Mouse (Mus musculus) hindbrain, embryonic 13.5 days (tissue): ENCODE results near the gene Esrrb. TPM values are rescaled to one million over a fixed set of nuclear protein-coding genes. Genes with fewer than 3 reads are reported as not detected.
A peak's percentile ranks its signal among the peaks of the same experiment; 100 is the strongest.

ENCODE experiments used
- ATAC-seq: fragments of 200-750 bp; cut with Nextera tagmentation; 2 replicates; pipeline ENCODE4 v1.8.0; 2017; ENCODE audit warnings: moderate TSS enrichment; ENCODE audit not compliant: low FRiP score
- H3K27ac ChIP-seq: fragments of 300-500 bp; sonication (generic); 2 replicates; pipeline ENCODE4 v1.5.1; 2015; ENCODE audit warnings: inconsistent platforms, mild to moderate bottlenecking, moderate library complexity
- H3K27me3 ChIP-seq: fragments of 300-500 bp; sonication (generic); 2 replicates; pipeline ENCODE4 v1.6.1; 2015; ENCODE audit warnings: mild to moderate bottlenecking, inconsistent platforms
- H3K36me3 ChIP-seq: fragments of 300-500 bp; sonication (generic); 2 replicates; pipeline ENCODE4 v1.6.1; 2015; ENCODE audit warnings: mild to moderate bottlenecking, inconsistent platforms
- H3K4me1 ChIP-seq: fragments of 300-500 bp; sonication (generic); replicated peaks from 2 replicates; pipeline ENCODE4 v1.6.1; 2015; ENCODE audit warnings: inconsistent platforms
- H3K4me2 ChIP-seq: fragments of 300-500 bp; sonication (generic); 2 replicates; pipeline ENCODE4 v1.6.1; 2015; ENCODE audit warnings: inconsistent platforms, mild to moderate bottlenecking, moderate library complexity
- H3K4me3 ChIP-seq: fragments of 300-500 bp; sonication (generic); 2 replicates; pipeline ENCODE4 v1.5.1; 2015; ENCODE audit warnings: mild to moderate bottlenecking, inconsistent platforms
- H3K9ac ChIP-seq: fragments of 300-500 bp; sonication (generic); 2 replicates; pipeline ENCODE4 v1.6.1; 2015; ENCODE audit warnings: mild to moderate bottlenecking, inconsistent platforms
- H3K9me3 ChIP-seq: fragments of 300-500 bp; sonication (generic); 2 replicates; pipeline ENCODE4 v1.6.1; 2016; ENCODE audit warnings: inconsistent platforms
- WGBS: fragments of 180-500 bp; shearing (Covaris S2); methylation state at CpG from one replicate; pipeline ENCODE4 v1.1.7; 2015; 5-methylcytosine and 5-hydroxymethylcytosine counted together
- polyA plus RNA-seq: library from polyadenylated mRNA; unstranded; fragments of >200 nt; fragmentation: Nextera tagmentation; extraction: Ambion mirVana; gene quantifications from 2 replicates; pipeline ENCODE4 v1.2.1, GENCODE M21; 2015

Gene Esrrb
- polyA plus RNA-seq, 1 experiment from 2014 or later = 6.7 TPM

DNA sequence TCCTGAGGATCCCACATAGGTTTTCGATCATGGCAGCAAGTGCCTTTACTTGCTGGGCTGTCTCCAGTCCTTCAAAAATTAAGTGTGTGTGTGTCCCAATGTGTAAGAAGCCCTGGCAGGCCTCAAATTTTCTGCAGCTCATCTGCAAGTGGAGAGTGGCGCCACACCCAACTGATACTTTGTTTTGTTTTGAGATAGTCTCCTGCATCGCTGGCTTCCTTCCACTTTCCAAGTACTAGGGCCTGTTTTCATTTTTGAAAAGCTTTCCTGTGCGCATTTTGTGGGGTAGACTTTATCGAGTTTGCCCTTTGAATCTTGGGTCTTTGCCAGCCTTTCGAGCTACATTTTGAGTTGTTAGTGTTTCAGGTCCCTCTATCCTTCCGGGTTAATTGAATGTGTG, 115.1 kb downstream of the Esrrb start:
- Histone ChIP-seq H3K4me3 (no peak overlapping the region), H3K27me3 (no peaks in the 10 kb centered on the region), H3K27ac (no peak overlapping the region), H3K4me1 (no peaks in the 10 kb centered on the region), H3K9ac (no peak overlapping the region), H3K36me3 (no peaks in the 10 kb centered on the region), H3K9me3 (no peaks in the 10 kb centered on the region), H3K4me2 (no peak overlapping the region)
- no peak for ATAC-seq
- WGBS = 88% methylated on average over 7 of the region's 7 CpGs

DNA sequence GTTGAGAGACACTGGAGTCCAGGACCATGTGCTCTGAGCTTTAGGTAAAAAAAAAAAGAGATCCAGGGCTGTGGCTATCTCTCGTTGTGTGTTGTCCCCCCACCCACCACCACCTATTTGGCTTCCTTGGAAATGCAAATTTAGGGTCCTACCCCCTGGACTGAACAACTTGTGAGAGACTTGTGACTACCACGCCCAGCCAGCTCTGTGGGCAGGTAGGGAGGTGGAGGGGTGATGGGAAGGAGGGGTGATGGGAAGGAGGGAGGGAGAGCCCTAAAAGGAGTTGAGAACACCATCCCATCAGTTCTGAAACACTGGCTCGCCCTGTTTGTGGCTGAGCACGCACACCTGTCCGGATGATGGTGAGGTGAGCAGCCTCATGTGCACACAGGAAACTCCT, 118.0 kb downstream of the Esrrb start:
- no peak overlapping the region for H3K4me2 ChIP-seq
- no peaks in the 10 kb centered on the region for H3K36me3 ChIP-seq
- no peak for ATAC-seq
- H3K27me3 ChIP-seq = no peaks in the 10 kb centered on the region
- no peak overlapping the region for H3K9ac ChIP-seq
- no peaks in the 10 kb centered on the region for H3K9me3 ChIP-seq
- H3K4me1 ChIP-seq = 0 out of 2 replicates have a peak, but pooled peaks cover 6% of the 10 kb centered on the region
- H3K27ac ChIP-seq = no peak overlapping the region
- WGBS = 82% methylated on average over 5 of the region's 5 CpGs
- H3K4me3 ChIP-seq = no peak overlapping the region

DNA sequence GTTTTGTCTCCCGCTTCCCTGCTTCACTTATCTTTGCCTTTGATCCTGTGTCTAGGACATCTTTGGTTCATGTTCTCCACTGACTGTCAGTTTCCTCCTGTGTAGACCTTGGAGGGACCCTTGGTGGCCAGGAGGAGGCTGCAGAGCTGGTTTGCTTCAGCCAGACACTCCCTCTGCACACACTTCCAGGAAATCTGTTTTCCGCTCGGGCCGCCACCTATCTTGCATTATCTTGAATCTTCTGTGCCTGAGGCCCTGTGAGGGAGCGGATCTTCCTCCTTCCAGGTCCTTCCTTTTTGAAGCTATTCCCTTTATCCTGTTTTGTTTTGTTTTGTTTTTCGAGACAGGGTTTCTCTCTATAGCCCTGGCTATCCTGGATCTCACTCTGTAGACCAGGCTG, 121.1 kb downstream of the Esrrb start:
- H3K9ac ChIP-seq = no peak overlapping the region
- H3K4me3 ChIP-seq = no peak overlapping the region
- no peaks in the 10 kb centered on the region for H3K9me3 ChIP-seq
- no peak for ATAC-seq
- 90% methylated on average over 6 of the region's 6 CpGs for WGBS
- H3K4me2 ChIP-seq = no peak overlapping the region
- H3K27ac ChIP-seq = no peak overlapping the region
- 0 out of 2 replicates have a peak, but pooled peaks cover 6% of the 10 kb centered on the region for H3K4me1 ChIP-seq
- no peaks in the 10 kb centered on the region for H3K27me3 ChIP-seq
- no peaks in the 10 kb centered on the region for H3K36me3 ChIP-seq

DNA sequence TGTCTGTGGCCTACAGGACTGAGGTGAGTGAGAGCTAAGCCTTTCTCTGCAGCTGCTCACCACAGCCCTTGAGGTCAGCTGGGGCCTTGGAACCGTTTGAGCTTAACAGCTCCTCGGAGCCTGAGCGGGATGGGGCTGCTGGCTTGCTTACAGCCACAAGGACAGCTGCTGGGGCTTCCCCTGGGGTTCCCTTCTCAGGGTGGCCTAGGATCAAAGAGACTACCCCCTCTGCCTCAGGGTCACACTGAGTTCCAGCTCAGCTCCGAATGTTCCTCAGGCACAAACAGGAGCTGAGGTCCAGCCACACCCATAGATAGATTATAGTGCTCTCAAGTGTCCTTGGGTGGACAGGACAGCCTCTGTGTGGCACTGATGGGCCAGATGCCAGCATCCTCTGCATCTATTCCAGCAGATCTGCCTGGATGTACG, 122.5 kb downstream of the Esrrb start:
- Histone ChIP-seq H3K27me3 (no peaks in the 10 kb centered on the region), H3K9ac (no peak overlapping the region), H3K4me1 (0 out of 2 replicates have a peak, but pooled peaks cover 6% of the 10 kb centered on the region), H3K9me3 (no peaks in the 10 kb centered on the region), H3K4me3 (no peak overlapping the region), H3K27ac (no peak overlapping the region), H3K36me3 (no peaks in the 10 kb centered on the region), H3K4me2 (no peak overlapping the region)
- 52% methylated on average over 5 of the region's 5 CpGs for WGBS
- no peak for ATAC-seq

- Histone ChIP-seq H3K36me3 (no peaks in the 10 kb centered on the region), H3K9ac (no peak overlapping the region), H3K27me3 (no peaks in the 10 kb centered on the region), H3K4me3 (no peak overlapping the region), H3K9me3 (no peaks in the 10 kb centered on the region), H3K4me1 (peaks cover 16% of the 10 kb centered on the region), H3K27ac (no peak overlapping the region), H3K4me2 (no peak overlapping the region)
- no peak for ATAC-seq
- WGBS = 74% methylated on average over 3 of the region's 3 CpGs
Observed at GRCm38 (mm10) chr12:86488005-86488404, 127.1 kb downstream of the Esrrb start.

- WGBS = 85% methylated on average over 5 of the region's 5 CpGs
- no peak overlapping the region for H3K9ac ChIP-seq
- no peak overlapping the region for H3K27ac ChIP-seq
- H3K4me1 ChIP-seq = peaks cover 15% of the 10 kb centered on the region
- H3K4me3 ChIP-seq = no peak overlapping the region
- H3K4me2 ChIP-seq = no peak overlapping the region
- H3K9me3 ChIP-seq = no peaks in the 10 kb centered on the region
- H3K36me3 ChIP-seq = no peaks in the 10 kb centered on the region
- no peak for ATAC-seq
- H3K27me3 ChIP-seq = no peaks in the 10 kb centered on the region
Observed at GRCm38 (mm10) chr12:86490052-86490451, 129.1 kb downstream of the Esrrb start.

DNA sequence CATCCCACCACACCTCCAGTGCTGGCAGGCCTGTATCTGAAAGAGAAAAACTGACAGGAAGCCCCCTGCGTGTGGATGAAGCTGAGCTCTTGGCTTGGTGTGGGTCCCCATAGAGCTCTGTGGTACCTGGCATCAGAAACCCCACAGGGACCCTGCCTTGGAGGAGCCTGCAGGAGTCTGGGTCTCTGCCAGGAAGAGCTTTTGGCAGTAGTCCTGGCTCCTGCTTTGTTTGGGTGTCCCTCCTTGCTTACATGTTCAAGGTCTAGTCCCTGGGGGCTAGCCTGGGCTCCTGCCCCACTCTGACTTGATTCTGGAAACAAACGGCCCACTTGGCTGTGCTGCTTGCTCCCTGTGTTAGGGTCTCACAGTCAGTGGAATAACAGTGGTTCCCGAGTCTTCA, 130.6 kb downstream of the Esrrb start:
- Histone ChIP-seq H3K9ac (no peak overlapping the region), H3K4me2 (no peak overlapping the region), H3K27ac (no peak overlapping the region), H3K4me3 (no peak overlapping the region), H3K9me3 (no peaks in the 10 kb centered on the region), H3K27me3 (no peaks in the 10 kb centered on the region), H3K36me3 (no peaks in the 10 kb centered on the region), H3K4me1 (peaks cover 15% of the 10 kb centered on the region)
- ATAC-seq = no peak
- 71% methylated on average over 3 of the region's 3 CpGs for WGBS

DNA sequence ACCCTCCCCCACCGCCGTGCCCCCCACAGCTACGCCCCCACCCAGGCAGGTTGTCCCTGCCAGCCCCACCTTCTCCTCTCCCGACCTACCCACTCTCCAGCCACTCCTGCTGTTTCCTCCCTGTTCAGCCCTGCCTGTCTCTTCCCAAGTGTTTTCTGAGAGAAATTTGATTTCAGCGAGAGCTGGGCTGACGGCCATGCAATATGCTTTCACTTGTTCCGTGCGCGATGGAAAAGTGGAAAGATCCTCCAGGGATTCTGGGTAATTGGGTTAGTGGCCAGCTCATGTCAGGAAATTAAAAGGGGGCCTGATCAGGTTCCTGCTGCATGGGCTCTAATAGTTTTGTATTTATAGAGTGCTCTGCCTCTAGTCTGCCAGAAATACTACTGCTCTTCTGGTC, 131.9 kb downstream of the Esrrb start:
- no peak overlapping the region for H3K9ac ChIP-seq
- no peak overlapping the region for H3K4me3 ChIP-seq
- peak overlapping the region; percentile 8; the same call in 1 of the 2 replicates for H3K4me2 ChIP-seq
- WGBS = 41% methylated on average over 9 of the region's 9 CpGs
- peak overlapping the region; percentile 55; the same call in 1 of the 2 replicates for H3K27ac ChIP-seq
- peaks cover 15% of the 10 kb centered on the region for H3K4me1 ChIP-seq
- H3K36me3 ChIP-seq = no peaks in the 10 kb centered on the region
- H3K27me3 ChIP-seq = no peaks in the 10 kb centered on the region
- ATAC-seq = peak; percentile 43; the same call in 1 of the 2 replicates
- H3K9me3 ChIP-seq = no peaks in the 10 kb centered on the region

DNA sequence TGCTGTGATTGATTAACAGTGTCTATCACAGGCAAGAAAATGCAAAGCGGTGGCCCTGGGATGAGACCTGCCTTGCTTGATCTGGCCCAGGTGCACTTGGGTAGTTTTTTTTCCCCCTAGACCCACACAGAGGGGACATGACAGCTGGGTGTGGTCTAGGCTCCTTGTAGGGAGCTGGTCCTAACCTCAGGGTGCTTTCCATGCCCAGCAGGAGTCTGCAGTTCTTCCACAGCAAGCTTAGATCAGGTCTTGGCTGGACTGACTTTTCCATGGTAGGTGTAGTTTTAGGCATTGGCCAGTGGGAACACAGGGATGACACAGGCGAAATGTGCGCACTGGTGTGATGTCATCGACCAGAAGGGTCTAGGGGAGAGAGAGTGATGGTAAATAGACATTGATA, 136.2 kb downstream of the Esrrb start:
- no peak overlapping the region for H3K27ac ChIP-seq
- no peak for ATAC-seq
- H3K4me1 ChIP-seq = peaks cover 22% of the 10 kb centered on the region
- no peak overlapping the region for H3K4me3 ChIP-seq
- no peaks in the 10 kb centered on the region for H3K36me3 ChIP-seq
- 83% methylated on average over 4 of the region's 4 CpGs for whole genome bisulfite sequencing
- H3K27me3 ChIP-seq = no peaks in the 10 kb centered on the region
- no peak overlapping the region for H3K4me2 ChIP-seq
- H3K9me3 ChIP-seq = no peaks in the 10 kb centered on the region
- H3K9ac ChIP-seq = no peak overlapping the region

GRCm38 (mm10) chr12:86498765-86499164, 137.8 kb downstream of the Esrrb start:
- Histone ChIP-seq H3K9ac (no peak overlapping the region), H3K27me3 (no peaks in the 10 kb centered on the region), H3K4me3 (no peak overlapping the region), H3K36me3 (no peaks in the 10 kb centered on the region), H3K4me1 (peaks cover 9% of the 10 kb centered on the region; the same call in 1 of the 2 replicates), H3K4me2 (no peak overlapping the region), H3K9me3 (no peaks in the 10 kb centered on the region), H3K27ac (no peak overlapping the region; the same call in 1 of the 2 replicates)
- WGBS = 16% methylated on average over 6 of the region's 6 CpGs
- ATAC-seq = no peak

- ATAC-seq = no peak
- 75% methylated on average over 10 of the region's 10 CpGs for WGBS
- Histone ChIP-seq H3K4me1 (peaks cover 9% of the 10 kb centered on the region; the same call in 1 of the 2 replicates), H3K9me3 (no peaks in the 10 kb centered on the region), H3K9ac (no peak overlapping the region), H3K4me3 (no peak overlapping the region), H3K27me3 (0 out of 2 replicates have a peak, but pooled peaks cover 6% of the 10 kb centered on the region), H3K4me2 (no peak overlapping the region), H3K27ac (no peak overlapping the region), H3K36me3 (no peaks in the 10 kb centered on the region)
Observed at GRCm38 (mm10) chr12:86501728-86502127, 140.8 kb downstream of the Esrrb start.

DNA sequence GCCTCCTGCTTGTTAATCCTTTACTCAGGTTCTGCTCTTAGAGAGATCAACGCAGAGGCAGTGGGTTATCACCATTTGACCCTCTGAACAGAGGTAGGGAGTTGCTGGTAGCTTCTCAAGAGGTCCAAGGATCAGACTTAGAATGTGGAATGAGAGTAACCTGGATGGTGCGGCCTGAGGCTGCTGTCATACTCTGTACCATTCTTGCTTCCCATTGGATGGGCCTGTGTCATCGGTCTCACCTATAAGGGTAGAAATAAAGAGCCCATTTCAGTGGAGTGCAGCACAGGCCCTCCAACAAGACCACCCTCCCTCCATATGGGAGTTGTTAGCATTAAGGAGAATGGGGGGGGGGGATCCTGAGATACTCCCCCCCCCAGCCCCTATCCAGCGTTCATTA, 143.0 kb downstream of the Esrrb start:
- Histone ChIP-seq H3K27ac (no peak overlapping the region), H3K4me1 (peaks cover 3% of the 10 kb centered on the region; the same call in 1 of the 2 replicates), H3K9ac (no peak overlapping the region), H3K4me3 (no peak overlapping the region), H3K9me3 (no peaks in the 10 kb centered on the region), H3K36me3 (no peaks in the 10 kb centered on the region), H3K4me2 (no peak overlapping the region), H3K27me3 (0 out of 2 replicates have a peak, but pooled peaks cover 10% of the 10 kb centered on the region)
- WGBS = 85% methylated on average over 4 of the region's 4 CpGs
- no peak for ATAC-seq

GRCm38 (mm10) chr12:86504321-86504720, 143.4 kb downstream of the Esrrb start:
- WGBS = 89% methylated on average over 3 of the region's 3 CpGs

More at GRCm38 (mm10) chr12:86504321-86504720, 143.4 kb downstream of the Esrrb start:
- Histone ChIP-seq H3K27ac (no peak overlapping the region), H3K9me3 (no peaks in the 10 kb centered on the region), H3K9ac (no peak overlapping the region), H3K4me2 (no peak overlapping the region), H3K4me1 (peaks cover 5% of the 10 kb centered on the region), H3K36me3 (no peaks in the 10 kb centered on the region), H3K4me3 (no peak overlapping the region), H3K27me3 (0 out of 2 replicates have a peak, but pooled peaks cover 10% of the 10 kb centered on the region)
- no peak for ATAC-seq
